Mouse (Mus musculus): ENCODE data around the gene Hist1h2ad.

GRCm38 (mm10) chr13:23552962-23553361 is 21.2 kb upstream of the Hist1h2ad start, which contains the start of gene Hist1h1d:
- TF ChIP-seq CTCF (IDR thresholded peaks at IDR 0.05; ENCODE audit: borderline replicate concordance, extremely low read depth, insufficient read depth, insufficient read length): no peak
- TF ChIP-seq POLR2A (IDR thresholded peaks at IDR 0.05; ENCODE audit: borderline replicate concordance, extremely low read depth, insufficient read depth, insufficient read length, poor library complexity, severe bottlenecking): no peak
